Mouse (Mus musculus): Measurements from ENCODE around the gene Myo9b.

- TF ChIP-seq EP300 (IDR thresholded peaks at IDR 0.05) (no peak), CTCF (IDR thresholded peaks at IDR 0.05) (peak; percentile 42; the same call in 1 of the 2 replicates)
Measured at GRCm38 (mm10) chr8:71385212-71385835, 112.8 kb downstream of the Myo9b start.

All from lung, postnatal 0 days (tissue).